Mouse (Mus musculus) heart, adult 18-20 months (tissue): Measurements from ENCODE around the gene Jade1. TPM values are rescaled to one million over a fixed set of nuclear protein-coding genes. Genes with fewer than 3 reads are reported as not detected.

ENCODE experiments used
- DNase-seq, 2 experiments: peaks; one replicate each; pipeline ENCODE4 v3.0.0; 2021 to 2022; ENCODE audit warnings: mixed read lengths in 1 of 2
- total RNA-seq, 2 experiments: library from RNA; stranded (reverse); gene quantifications; 2 replicates each; pipeline ENCODE4 v1.2.3; 2021

Gene Jade1
- total RNA-seq, 2 experiments from 2014 or later: 28.5 to 32.3 TPM

DNA sequence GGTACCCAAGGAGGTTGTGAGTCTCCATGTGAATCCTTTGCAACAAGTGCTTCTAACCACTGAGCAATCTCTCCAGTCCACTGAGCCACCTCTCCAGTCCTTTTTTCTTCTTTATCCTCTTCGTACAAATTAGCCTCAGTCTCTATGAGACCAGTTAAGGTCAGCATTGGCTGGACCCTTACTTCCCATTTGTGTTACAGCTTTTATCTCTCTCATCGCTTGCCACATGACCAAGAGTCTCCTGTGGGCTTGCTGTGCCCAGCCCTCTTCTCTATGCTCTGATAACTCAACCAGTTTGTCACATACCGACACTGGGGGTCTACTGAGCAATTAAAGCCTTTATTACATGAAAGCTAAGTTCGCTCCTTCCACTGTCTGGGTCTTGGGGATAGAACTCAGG is 7.3 kb upstream of the Jade1 start:
- DNase-seq: no peak

DNA sequence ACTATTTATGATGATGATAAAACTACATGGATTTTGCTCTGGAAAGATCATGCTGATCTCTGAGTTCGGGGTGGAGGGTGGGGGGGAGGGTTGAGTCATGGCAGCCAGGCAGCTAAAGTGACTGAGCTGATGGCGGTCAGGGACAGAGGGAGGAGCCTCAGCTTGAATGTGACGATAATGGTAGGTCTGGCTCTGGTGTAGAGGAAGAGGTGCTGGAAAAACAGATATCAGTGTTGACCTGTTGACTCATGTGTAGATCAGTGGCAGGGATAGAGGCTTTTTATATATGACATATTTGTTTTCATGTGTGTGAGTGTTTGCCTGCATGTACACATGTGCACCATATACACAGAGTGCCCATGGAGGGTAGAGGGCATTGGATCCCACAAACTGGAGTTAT is 3.9 kb upstream of the Jade1 start:
- DNase-seq: no peak

DNA sequence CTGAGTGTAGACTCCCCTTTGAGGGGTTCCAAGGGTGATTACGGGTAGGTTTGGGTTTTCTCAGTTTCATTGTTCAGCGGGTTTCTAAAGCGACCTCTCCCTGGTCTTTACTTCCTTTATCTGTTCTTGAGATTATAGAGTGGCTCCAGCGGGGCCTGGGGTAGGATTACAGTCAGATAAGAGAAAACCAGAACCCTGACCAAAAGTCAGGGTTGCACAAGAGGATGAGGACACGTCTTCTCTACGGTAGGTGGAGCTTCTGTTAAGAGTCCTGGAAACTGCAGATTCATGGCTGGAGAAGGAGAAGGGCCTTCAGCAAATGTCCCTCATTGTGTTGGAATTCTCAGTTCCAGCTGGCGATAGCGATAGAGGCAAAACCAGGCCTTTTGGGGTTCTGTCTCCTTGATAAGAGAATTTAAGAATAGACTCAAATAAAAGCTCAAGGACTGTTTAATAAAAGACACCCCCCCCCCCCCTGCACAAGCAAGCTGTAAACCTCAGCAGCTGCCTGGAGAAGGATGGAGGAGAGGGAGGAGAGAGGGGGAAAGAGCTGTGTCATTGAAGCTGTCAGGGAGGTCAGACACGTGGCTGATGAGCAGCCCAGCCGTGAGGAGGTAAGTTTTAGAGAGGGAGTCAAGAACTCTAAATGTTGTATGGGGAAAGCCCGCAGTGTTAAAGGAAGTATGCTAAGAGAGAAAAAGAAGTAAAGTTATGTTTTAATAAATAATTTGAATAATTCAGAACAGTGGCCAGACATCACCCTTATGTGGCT is 2.6 kb upstream of the Jade1 start:
- peak; percentile 35 to 63 for DNase-seq

DNA sequence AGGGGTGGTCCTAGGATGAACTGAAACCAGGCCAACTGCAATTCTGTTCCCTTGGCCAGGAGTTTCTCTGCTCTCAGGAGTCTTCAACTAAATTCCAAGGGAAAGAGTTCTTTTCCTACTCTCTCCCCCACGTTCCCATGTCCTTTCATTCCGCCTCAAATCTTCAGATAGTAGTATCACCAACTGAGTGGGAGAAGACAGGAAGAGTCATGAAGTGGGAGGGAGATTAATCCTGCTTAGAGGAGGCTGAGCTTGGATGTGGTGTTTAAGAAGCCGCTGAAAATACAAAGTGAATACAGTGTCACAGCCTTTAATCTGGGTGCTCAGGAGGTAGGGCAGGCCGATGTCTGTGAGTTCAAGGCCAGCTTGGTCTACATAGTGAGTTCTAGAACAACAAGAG is 1.9 kb upstream of the Jade1 start:
- DNase-seq: no peak

DNA sequence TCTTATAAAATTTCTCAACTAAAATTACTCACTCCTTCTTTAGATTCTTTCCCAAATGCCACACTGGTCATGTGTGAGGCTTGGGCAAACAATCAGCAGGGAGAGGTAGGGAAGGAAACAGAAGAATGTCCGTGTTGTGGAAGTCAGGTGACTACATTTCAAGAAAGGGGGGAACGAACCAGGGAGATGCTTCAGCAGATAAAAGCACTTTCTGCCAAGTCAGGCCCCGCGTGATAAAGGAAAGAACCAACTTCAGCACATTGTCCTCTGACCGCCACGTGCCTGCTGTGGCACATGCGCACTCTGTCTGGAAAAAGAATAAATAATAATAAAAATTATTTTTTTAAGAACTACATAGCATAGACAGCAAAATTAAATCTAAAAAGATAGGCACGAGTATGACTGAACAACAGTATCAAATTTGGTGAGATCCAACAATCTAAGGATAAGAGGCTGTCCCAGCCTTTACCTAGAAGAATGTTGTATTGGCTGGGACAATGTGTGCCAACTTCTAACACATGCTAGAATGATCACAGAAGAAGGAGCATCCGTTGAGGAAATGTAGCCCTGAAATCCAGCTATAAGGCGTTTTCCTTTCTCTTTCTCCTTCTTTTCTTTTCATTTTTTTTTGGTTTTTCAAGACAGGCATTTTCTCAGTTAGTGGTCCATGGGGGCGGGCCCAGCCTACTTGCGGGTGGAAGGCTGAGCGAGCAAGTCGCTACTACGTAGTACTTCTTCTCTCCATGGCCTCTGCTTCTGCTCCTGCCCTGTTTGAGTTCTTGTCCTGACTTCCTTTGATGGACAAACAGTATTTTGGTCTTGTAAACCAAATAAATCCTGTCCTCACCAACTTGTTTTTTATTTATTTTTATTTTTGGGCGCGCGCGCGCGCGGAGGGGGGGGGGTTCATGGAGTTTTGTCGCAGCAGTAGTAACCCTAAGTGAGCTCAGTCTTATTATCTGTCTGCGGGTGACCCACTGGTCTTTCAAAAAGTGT is 753 bp upstream of the Jade1 start:
- DNase-seq: no peak

DNA sequence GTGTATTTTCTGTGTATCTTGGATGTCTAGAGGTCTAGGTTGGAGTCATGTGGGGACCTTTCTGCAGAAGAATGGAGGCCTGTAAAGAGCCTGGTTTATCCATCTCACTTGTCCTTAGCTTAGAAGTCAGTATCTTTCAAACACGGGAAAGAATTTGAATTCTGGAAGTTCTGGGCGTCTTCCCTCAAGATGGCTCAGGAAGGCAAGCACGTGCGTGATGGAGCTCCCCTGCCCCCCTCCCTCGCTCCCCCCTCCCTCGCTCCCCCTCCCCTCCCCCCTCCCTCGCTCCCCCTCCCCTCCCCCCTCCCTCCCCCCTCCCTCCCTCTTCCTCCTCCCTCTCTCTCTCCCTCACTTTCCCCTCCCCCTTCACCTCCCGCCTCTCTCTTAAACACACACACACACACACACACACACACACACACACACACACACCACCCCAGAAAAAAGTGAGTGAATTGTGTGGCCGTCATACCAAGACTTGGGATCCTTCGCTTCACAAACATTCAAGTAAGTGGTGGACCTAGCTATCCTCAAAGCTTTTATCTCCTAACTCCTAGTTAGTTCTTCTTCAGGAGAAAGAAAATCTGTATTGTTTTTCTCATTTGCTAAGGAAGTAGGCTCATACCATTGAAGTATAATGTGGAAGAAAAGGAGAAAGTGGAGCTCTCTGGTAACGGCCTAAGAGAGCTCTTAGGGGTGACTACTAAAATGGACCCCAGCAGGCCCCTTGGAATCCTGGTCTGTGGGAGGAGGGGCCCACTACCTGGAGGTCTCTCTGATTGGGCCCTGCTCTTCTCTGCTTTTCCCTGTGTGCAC is 1.1 kb downstream of the Jade1 start:
- no peak for DNase-seq

DNA sequence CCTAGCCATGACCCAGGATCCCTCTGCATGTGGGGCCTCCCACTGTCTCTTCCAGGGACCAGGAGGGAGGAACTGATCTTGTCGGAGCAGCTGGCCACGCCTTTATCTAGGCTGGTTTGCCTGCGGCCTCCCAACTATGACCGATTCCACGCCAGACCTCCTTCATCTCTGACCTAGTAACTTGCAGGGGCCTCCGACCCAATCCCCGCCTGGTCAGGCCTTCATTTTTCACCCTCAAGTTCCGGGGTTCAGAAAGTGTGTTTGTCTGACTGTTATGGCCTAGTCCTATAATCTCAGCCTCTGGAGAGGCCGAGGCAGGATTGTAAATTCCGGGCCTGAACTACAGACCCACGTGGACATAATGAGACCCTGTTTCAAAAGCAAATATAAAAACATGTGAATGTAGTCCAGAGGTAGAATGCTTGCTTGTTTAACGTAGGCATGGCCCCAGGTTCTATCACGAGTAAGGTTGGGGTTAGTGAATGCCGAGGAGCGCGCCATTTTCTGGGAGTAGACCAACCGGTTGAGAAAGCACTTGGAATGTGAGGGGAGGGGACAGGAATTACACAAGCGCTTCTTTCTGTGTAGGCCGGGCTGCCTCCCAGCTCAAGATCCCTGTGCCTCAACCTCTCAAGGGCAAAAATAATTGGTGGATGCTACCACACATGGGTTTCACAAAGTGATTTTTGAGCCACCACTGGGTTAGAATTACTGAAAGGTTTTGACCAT is 1.9 kb downstream of the Jade1 start:
- DNase-seq: no peak

DNA sequence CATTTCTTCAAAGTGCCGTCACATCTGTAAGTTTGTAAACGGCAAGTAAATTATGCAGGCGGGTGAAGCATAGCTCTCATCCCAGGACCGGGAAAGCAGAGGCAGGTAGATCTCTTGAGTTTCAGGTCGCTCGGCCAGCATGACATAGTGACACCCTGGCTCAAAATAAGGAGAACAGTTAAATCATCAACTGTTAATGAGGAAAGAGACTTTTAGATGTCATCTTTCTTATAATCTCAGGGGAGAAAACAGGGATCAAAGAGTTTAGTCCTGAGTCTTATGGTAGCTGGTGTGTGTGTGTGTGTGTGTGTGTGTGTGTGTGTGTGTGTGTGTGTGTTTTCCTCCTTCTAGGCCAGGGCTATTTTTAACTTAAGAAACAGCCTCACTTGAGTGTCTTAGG is 5.0 kb downstream of the Jade1 start:
- DNase-seq: no peak

DNA sequence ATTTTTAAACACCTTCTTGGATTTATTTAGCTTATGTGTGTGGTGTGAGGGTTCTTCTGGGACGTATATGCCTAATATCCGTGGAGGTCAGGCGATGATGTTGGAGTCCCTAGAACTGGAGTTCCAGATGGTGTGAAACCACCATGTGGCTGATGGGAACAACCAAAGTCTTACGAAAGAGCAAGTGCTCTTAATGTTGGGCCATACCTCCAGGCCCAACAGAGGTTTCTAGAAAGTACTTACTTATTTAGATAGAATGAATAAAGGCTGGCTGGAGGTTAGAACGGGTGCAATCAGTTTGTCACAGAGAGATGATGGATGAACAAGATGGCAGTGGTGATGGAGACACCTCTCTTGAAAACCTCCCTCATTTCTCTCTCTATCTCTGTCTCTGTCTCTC is 6.3 kb downstream of the Jade1 start:
- no peak for DNase-seq

DNA sequence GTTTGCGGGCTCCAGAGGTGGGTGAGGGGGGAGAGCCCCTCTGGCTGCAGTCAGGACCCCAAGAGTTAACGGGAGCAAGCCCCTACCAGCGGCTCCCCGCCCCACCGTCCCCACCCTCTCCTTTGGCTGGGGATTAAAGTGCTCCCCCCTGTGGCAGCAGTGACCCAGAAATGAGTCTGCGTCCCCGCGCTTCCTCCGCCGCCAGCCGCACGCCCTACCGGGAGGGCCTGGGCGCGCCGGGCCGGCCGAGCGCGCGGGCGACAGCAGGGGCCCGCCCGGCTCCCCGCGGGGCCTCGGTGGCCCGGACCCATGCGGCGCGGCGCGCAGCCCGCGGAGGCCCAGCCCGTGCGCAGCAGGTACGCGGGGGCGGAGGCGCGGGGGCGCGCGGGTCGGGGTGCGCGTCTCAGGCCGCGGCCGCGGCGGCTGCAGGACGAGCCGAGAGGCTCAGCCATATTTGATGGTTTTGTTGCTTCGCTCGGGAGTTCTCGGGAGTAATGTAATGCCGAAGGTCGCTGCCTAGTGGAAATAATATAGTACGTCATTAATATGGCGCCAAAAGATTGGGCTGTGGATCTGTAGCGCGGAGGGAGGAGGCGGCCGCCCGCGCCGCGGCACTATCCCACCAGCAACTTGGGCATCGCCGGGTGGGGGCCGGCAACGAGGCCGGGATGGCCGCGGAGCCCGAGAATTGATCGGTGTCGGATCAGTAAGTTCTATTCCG is 7.8 kb downstream of the Jade1 start:
- peak; percentile 90 to 91 for DNase-seq

DNA sequence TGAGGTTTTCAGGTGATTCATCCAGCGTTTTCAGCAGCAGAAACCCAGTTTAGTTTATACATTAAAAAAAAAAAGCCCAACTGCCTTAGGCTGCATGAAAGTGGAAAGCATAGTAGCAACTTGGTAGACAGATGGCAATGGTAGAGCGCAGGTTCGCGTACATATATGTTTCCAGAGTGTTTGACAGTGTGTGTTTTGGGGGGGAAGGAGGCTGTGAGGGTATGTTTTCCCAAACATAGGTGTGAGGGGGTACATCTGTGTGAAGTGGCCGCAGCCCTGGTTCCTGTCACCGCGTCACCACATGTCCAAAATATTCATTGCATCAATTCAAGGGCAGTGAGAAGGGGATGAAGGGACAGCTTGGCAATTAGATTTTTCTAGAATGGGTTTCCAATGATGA is 8.5 kb downstream of the Jade1 start:
- peak in 1 of 2 experiments; percentile 61 for DNase-seq

DNA sequence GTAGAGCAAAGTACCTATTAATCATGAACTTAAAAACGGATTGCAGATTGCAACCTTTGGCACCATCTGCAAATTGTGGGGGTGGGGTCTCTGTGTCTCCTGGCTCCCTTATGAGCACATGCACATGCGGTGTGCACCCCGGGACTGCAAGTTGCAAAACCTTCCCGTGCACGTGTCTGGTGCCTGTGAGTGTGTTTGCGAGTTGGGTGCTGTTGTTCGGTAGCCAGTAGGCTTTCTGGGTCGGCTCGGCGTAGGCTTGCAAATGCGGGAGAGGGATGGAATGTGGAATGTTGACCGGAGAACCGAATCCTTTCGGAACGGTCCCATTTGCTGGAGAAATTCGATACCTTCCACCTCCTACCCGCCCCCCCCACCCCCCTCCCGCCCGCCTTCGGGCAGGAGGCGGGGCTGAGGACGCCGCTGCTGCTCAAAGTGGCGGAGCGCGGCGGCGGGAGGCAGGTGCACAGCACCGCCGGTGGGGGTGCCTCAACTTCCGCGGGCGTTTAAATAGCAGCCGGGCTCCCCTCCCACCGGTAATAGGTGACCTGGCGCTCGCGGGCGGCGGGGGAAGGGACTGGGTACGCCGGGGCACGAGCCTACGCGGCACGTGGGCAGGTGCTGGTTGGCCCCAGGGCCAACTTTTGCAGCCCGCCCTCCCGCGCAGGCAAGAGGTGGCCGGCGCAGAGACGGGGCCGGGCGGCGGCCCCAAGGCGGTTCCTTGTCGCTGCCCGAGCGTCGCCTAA is 9.1 kb downstream of the Jade1 start:
- peak; percentile 82 to 84 for DNase-seq

DNA sequence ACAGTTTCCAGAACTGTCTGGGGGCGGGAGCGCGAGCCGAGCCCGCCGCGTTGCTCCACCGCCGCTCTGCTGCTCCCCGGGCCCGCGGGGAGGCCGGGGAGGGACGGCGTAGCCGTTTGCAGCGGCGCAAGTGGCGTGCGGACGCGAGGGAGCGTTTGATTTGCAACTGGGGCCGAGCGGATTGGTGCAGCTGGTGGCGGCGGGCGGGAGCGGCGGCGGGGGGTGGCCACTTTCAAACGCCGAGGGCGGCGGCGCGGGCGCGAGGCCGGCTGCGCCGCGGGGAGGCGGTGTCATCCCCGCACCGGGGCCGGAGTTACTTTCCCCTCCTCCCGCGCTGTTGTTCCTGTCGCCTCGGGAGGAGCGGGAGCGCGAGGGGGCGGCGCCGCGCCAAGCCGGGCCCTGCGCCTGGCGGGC is 9.9 kb downstream of the Jade1 start:
- DNase-seq: peak; percentile 88 to 93

DNA sequence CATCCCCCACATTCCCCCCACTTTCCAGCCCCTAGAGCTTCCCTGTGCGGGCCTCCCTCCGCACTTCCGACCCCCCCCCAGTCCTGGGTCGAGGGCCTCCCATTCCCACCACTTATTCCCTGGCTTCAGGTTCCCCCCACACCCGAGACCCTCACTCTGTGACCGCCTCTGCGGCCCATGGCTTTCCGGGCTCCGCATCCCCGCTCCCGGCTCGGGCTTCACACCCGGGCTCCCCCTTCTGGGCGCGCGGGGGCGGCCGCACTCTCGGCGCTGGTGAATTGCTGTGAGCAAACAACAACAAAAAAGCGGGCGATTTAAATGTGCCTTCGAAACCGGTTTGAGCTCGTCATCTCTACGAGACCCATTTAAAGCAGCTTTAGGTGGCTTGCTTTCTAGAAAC is 10.4 kb downstream of the Jade1 start:
- peak; percentile 88 to 89 for DNase-seq

DNA sequence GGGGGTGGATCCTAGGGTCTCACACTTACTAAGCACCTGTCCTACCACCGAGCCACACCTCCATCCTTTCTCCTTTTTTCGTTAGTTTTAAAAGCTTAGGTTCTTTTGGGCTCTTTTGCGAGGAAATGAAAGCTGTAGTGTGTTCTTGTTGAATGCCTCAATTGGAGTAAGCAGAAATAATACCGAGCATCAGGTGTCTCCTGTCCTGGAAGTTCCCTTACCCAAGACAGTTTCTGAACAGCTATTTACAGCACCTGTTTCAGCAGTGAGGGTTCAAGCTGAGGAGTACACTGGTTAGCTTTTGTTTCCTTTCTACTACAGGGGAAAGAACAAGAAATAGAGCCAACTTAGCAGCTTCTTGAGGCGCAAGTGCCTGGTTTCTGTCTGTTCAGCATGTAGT is 14.4 kb downstream of the Jade1 start:
- DNase-seq: no peak

DNA sequence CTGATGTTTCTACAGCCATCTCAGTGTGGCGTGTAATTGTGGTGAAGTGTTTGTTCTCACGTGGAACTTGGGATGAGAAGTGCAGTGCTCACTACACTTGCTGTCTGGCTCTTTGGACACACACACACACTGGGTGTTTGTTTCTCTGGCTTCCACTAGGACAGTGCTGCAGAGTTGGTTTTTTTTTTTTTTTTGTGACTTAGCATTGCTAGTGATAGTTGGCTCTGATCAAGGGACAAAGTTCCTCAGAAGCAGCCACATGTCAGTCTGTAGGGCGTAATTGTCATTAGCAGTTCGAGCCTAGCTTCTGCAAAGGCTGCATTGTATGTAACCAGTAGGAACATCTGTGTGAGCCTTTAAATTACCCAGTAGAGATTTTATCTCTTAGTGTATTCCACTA is 16.6 kb downstream of the Jade1 start:
- no peak for DNase-seq

DNA sequence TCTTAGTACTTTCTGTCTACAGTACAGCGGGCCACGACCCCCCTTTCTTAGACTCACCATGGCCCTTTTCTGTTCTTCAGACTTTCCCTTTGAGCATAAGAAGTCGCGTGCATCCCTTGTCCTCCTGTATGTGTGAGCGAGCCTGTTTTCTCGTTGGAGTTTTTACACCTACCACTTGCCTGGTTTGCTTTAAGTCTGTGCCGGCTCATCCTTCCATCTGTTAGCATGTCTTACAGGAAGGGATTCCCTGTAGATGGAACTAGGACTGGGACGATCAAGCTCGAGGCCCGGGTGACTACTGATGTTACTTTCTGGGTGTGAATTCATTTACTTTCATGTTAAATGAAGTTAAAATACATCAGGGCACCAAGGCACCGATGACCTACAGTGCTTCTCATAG is 17.4 kb downstream of the Jade1 start:
- DNase-seq: peak in 1 of 2 experiments; percentile 8

DNA sequence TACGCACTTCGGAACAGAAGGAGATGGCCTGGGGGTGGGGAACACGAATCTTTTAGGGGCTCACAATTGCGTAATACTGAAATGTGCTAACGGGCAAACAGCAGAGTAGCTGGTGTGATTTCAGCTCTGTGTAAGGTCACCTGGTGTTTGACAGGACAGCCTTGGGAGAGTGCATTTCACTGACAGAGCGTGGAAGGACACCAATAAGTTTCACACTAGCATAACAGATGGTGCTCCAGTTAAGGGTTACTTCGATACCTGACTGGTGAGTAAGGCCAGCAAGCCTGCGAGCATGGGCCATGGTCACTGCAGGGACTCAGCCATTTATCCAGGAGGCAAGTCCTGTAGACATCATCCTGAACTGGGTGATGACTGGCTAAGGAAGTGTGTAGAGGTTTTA is 18.7 kb downstream of the Jade1 start:
- DNase-seq: peak in 1 of 2 experiments; percentile 33

DNA sequence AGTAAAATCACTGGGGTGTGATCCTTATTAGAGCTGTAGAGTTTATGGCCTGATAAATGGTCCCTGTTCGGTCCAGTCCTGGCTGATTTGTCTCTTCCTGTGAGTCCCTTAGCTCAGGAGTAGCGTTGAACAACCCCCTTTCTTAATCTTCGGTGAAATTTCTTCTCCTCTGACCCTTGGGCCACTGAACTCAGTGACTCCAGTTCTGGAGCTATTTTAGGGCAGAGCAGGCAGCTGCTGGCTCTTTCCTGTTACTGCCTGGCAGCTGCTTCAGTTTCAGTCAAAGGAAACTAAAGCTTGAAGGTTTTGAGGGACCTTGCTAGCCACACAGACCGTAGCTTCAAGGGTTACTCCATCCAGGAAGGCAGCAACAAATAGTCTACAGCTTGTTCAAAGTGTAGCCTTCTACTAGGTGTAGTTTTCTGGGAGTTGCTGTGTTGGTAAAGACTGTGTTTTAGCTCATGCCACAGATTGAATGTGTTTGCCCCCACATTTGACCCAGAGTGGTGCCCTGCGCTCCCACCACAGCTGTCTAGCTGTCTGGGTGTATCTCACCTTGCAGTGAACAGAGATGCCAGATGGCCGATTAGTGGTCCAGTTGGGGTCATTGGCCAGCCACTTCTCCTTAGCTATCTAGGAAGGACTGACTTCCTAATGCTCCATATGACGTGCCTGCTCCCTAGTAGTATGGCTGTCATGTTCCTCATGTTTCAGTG is 19.3 kb downstream of the Jade1 start:
- DNase-seq: peak; percentile 68

DNA sequence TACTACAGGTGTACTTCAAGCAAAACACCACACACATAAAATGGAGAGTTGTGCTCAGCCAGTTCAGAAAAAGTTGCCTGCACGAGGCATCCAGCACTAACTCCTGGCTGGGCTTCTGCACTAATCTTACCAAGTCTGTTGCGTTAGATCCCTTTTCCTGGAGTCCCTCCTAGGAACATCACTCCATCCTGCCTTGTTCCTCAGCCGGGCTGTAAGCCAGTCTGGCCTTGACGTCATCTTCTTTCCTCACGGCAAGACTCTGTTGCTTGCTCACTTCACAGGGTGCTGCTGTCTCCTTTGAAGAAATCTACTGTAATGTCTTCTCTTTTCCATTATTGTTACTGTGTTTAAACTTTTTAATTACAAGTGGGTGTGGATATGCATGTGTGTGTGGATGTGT is 20.4 kb downstream of the Jade1 start:
- peak; percentile 70 to 75 for DNase-seq
